Mouse (Mus musculus): ENCODE results near the gene Pigp.
A peak's percentile ranks its signal among the peaks of the same experiment; 100 is the strongest.
"Not testable (repeated sequence)": the region's sequence is repeated elsewhere in the genome, so short reads cannot be mapped to it uniquely, and the experiment has no call there.

Pigp gene

GRCm38 (mm10) chr16:94356776-94357494 is 14.7 kb downstream of the Pigp start:
- no peak for DNase-seq

GRCm38 (mm10) chr16:94356046-94356445 is 15.6 kb downstream of the Pigp start:
- no peak for DNase-seq

- DNase-seq: no peak
Measured at GRCm38 (mm10) chr16:94354450-94354849, 17.2 kb downstream of the Pigp start.

- DNase-seq: peak in 1 of 2 experiments; percentile 7
Measured at GRCm38 (mm10) chr16:94350287-94350677, 21.4 kb downstream of the Pigp start.

GRCm38 (mm10) chr16:94349588-94350286 is 21.9 kb downstream of the Pigp start:
- peak; percentile 12 to 46 for DNase-seq

GRCm38 (mm10) chr16:94348779-94349178 is 22.9 kb downstream of the Pigp start:
- no peak for DNase-seq

GRCm38 (mm10) chr16:94347080-94347731 is 24.4 kb downstream of the Pigp start:
- no peak for DNase-seq

- no peak for DNase-seq
Measured at GRCm38 (mm10) chr16:94345733-94346132, 25.9 kb downstream of the Pigp start.

- not testable (repeated sequence) for DNase-seq
Measured at GRCm38 (mm10) chr16:94339164-94340160, 32.2 kb downstream of the Pigp start.

GRCm38 (mm10) chr16:94335656-94336055 is 36.0 kb downstream of the Pigp start:
- no peak for DNase-seq

GRCm38 (mm10) chr16:94331886-94332252 is 39.8 kb downstream of the Pigp start:
- peak; percentile 71 to 89 for DNase-seq

GRCm38 (mm10) chr16:94331233-94331885 is 40.3 kb downstream of the Pigp start:
- DNase-seq: no peak

- no peak for DNase-seq
Measured at GRCm38 (mm10) chr16:94330429-94330828, 41.2 kb downstream of the Pigp start.

GRCm38 (mm10) chr16:94328881-94329867 is 42.5 kb downstream of the Pigp start:
- DNase-seq: peak; percentile 31 to 46

- DNase-seq: peak; percentile 80 to 92
Measured at GRCm38 (mm10) chr16:94327781-94328711, 43.6 kb downstream of the Pigp start, which contains the start of gene Ripply3. Ripply3 (plus strand) TSS chr16:94328420.

GRCm38 (mm10) chr16:94326008-94326407 is 45.6 kb downstream of the Pigp start:
- no peak for DNase-seq

- no peak for DNase-seq
Measured at GRCm38 (mm10) chr16:94323681-94324080, 48.0 kb downstream of the Pigp start.

- no peak for DNase-seq
Measured at GRCm38 (mm10) chr16:94320223-94320622, 51.4 kb downstream of the Pigp start.

GRCm38 (mm10) chr16:94317752-94318151 is 53.9 kb downstream of the Pigp start:
- DNase-seq: peak; percentile 79 to 88
